Mouse (Mus musculus): ENCODE measurements around the gene Ano6. TPM values are rescaled to one million over a fixed set of nuclear protein-coding genes. Genes with fewer than 3 reads are reported as not detected.
A peak's percentile ranks its signal among the peaks of the same experiment; 100 is the strongest.

The Ano6 gene
- polyA plus RNA-seq, 1 experiment from 2014 or later: 23.9 TPM

DNA sequence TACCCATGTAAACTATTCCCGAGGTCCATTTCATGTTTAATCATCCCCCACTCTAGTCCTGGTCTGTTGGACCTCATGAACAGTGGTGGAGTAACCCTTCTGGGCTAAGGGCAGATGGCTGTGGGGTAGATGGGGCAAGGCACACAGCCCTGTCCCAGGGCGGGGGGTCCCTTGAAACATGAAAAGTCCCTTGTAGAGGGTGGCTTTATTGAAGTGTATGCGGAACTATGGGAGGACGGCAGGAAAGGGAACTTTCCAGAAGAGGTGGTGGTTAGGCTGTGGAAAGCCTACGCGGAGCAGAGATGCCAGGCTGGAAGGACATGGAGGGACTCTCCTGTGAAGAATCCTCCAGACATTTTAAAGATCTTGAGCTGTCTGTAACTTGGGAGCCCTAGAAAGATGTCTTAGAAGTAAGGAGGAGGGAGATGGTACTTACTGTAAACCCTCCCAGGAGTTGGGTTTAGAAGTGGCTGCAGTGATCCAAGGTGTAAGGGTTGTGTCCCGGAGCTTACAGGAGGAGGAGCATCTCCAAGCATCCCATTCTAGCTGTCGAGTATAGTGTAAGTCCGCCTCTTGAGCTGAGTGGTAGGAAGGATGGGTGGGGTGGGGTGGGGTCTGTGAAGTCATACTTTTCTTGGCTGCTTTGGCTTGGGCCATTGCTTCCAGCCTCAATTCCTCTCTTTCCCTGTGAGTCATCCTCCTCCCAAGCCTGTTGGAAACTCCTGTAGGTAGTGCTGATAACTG is 3.3 kb downstream of the Ano6 start:
- Histone ChIP-seq H3K4me1 (replicated peaks; ENCODE audit: control insufficient read depth, insufficient read depth, low read length) (peaks cover 7% of the 10 kb centered on the region; the same call in 1 of the 2 replicates), H3K27ac (ENCODE audit: low read depth, low read length) (no peak overlapping the region), H3K4me3 (ENCODE audit: low read depth, low read length) (no peak overlapping the region), H3K36me3 (ENCODE audit: control insufficient read depth, insufficient read depth) (0 out of 2 replicates have a peak, but pooled peaks cover 5% of the 10 kb centered on the region), H3K9me3 (ENCODE audit: control insufficient read depth) (no peaks in the 10 kb centered on the region), H3K4me2 (replicated peaks; ENCODE audit: low read depth) (peak overlapping the region; percentile 28; the same call in 1 of the 2 replicates), H3K9ac (ENCODE audit: low read depth, low read length) (no peak overlapping the region), H3K27me3 (replicated peaks; ENCODE audit: control insufficient read depth, insufficient read depth, low read length) (no peaks in the 10 kb centered on the region)
- no peak for ATAC-seq
- TF ChIP-seq CTCF (IDR thresholded peaks at IDR 0.05; ENCODE audit: low read depth): no peak
- WGBS: 72% methylated on average over 9 of the region's 9 CpGs

DNA sequence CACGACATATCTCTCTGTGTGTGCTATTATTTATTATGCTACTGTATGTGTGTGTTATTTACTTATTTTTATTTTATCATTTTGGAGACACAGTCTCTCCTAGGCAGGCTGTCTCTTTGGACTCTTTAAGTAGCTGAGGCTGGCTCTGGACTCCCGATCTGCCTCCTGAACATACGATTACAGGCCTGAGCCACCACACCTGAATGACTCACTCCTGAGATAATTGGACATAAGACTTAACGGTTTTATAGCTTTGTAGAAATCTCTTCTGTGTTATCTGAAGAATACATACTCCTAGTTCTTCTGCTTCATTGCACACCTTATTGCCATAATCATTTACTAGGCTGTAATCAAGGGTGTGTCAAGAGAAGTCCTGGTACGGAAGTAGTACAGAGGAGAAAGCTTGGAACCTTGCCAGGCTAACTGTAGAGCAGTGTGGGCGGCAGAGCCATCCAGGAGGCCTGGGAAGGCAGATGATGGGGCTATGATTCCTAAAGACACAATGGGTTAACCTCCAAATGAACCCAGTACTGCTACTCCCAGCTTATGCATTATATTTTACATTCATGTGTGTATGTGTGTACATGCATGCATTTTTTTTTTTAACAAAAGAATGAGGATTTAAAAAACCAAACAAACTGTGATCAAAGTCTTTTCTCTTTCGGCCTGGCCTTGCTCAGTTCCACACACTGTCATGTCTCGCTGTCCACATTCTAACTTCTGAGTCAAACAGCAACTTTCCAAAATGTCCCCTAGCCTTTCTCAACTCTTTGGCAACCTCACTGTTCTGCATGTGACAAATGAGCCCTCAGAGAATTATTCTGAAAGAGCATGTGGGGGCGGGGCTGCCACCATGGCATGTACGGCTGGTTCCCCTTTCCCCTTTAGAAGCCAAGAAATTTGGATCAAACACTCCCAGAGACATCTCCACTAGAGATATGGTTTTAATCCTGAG is 4.2 kb downstream of the Ano6 start:
- TF ChIP-seq CTCF (IDR thresholded peaks at IDR 0.05; ENCODE audit: low read depth): no peak
- Histone ChIP-seq H3K27me3 (replicated peaks; ENCODE audit: control insufficient read depth, insufficient read depth, low read length) (no peaks in the 10 kb centered on the region), H3K4me1 (replicated peaks; ENCODE audit: control insufficient read depth, insufficient read depth, low read length) (peaks cover 7% of the 10 kb centered on the region; the same call in 1 of the 2 replicates), H3K4me3 (ENCODE audit: low read depth, low read length) (no peak overlapping the region), H3K27ac (ENCODE audit: low read depth, low read length) (no peak overlapping the region), H3K9me3 (ENCODE audit: control insufficient read depth) (no peaks in the 10 kb centered on the region), H3K36me3 (ENCODE audit: control insufficient read depth, insufficient read depth) (0 out of 2 replicates have a peak, but pooled peaks cover 5% of the 10 kb centered on the region), H3K4me2 (replicated peaks; ENCODE audit: low read depth) (no peak overlapping the region), H3K9ac (ENCODE audit: low read depth, low read length) (no peak overlapping the region)
- 41% methylated on average over 10 of the region's 10 CpGs for whole genome bisulfite sequencing
- peak; percentile 91 for ATAC-seq

DNA sequence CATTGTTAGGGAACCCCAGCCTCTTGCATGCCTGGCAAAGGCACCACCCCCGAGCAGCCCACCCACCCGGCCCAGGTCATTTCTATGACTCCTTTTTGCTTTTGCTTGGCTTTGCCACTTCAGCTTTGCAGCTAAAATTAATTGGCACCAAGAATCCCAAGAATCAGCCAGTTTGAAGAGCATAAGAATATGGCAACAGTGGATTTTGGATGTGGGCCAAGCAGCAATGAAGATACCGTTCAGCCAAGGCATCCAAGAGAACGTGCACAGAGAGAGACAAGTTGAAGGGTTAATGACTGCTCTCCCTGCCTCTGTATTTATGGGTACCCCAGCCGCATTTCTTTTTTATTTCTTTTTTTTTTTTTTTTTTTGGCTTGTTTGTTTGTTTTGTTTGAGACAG is 5.4 kb downstream of the Ano6 start:
- Histone ChIP-seq H3K4me2 (replicated peaks; ENCODE audit: low read depth) (no peak overlapping the region), H3K4me1 (replicated peaks; ENCODE audit: control insufficient read depth, insufficient read depth, low read length) (peaks cover 7% of the 10 kb centered on the region; the same call in 1 of the 2 replicates), H3K4me3 (ENCODE audit: low read depth, low read length) (no peak overlapping the region), H3K36me3 (ENCODE audit: control insufficient read depth, insufficient read depth) (0 out of 2 replicates have a peak, but pooled peaks cover 6% of the 10 kb centered on the region), H3K27me3 (replicated peaks; ENCODE audit: control insufficient read depth, insufficient read depth, low read length) (no peaks in the 10 kb centered on the region), H3K9me3 (ENCODE audit: control insufficient read depth) (no peaks in the 10 kb centered on the region), H3K27ac (ENCODE audit: low read depth, low read length) (no peak overlapping the region), H3K9ac (ENCODE audit: low read depth, low read length) (no peak overlapping the region)
- 57% methylated on average over 5 of the region's 5 CpGs for WGBS
- TF ChIP-seq CTCF (IDR thresholded peaks at IDR 0.05; ENCODE audit: low read depth): no peak
- no peak for ATAC-seq

DNA sequence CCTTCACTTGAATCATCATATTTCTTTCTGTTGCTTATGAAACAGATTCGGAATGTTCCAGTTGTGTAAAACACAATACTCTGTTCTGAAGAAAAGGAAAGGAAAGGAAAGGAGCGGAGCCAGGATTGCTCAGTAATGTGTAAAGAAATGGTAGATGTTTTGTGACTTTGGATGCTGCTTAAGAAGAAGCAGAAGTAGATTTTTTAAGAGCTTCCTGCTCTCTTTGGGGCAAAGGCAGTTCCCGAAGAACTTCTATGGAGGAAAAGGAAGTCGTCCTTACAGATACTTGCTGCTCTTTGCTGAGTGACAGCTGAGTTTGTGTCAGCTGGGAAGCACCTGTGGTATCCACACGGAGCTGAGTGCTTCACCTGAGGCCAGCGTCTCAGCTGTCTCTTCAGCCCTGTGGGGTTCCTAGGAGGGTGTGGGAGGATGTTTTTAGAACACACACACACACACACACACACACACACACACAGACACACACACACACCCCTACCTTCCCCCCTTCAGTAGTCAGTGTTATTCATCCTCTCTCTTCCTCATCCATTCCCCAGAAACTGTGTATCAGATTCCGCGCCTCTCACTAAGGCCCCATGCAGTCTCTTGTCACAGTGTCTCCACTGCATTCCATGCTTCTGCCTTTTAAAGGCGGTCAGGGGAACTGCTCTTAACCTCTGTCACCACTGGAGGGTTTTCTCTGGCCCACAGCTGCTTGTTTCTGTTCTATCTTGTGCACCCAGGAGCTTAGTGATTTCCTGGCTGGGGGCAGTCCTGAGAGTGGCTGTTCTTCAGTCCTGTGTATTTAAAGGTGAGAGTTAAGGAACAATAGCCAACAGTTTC is 6.7 kb downstream of the Ano6 start:
- no peak; the same call in 1 of the 2 replicates for TF ChIP-seq CTCF (IDR thresholded peaks at IDR 0.05; ENCODE audit: low read depth)
- 0 out of 2 replicates have a peak, but pooled peaks cover 7% of the 10 kb centered on the region for H3K4me1 ChIP-seq (replicated peaks; ENCODE audit: control insufficient read depth, insufficient read depth, low read length)
- no peak overlapping the region for H3K9ac ChIP-seq (ENCODE audit: low read depth, low read length)
- H3K27ac ChIP-seq (ENCODE audit: low read depth, low read length): no peak overlapping the region
- H3K4me2 ChIP-seq (replicated peaks; ENCODE audit: low read depth): no peak overlapping the region
- no peak for ATAC-seq
- no peaks in the 10 kb centered on the region for H3K27me3 ChIP-seq (replicated peaks; ENCODE audit: control insufficient read depth, insufficient read depth, low read length)
- H3K36me3 ChIP-seq (ENCODE audit: control insufficient read depth, insufficient read depth): 0 out of 2 replicates have a peak, but pooled peaks cover 12% of the 10 kb centered on the region
- no peak overlapping the region for H3K4me3 ChIP-seq (ENCODE audit: low read depth, low read length)
- WGBS: 59% methylated on average over 9 of the region's 9 CpGs
- H3K9me3 ChIP-seq (ENCODE audit: control insufficient read depth): no peaks in the 10 kb centered on the region

- Histone ChIP-seq H3K4me1 (replicated peaks; ENCODE audit: control insufficient read depth, insufficient read depth, low read length) (peaks cover 16% of the 10 kb centered on the region; the same call in 1 of the 2 replicates), H3K9me3 (ENCODE audit: control insufficient read depth) (no peaks in the 10 kb centered on the region)
- whole genome bisulfite sequencing: 89% methylated on average over 7 of the region's 7 CpGs
These were observed 7.6 kb downstream of the Ano6 start for GRCm38 (mm10) chr15:95798266-95798665.

More at GRCm38 (mm10) chr15:95798266-95798665, 7.6 kb downstream of the Ano6 start:
- ATAC-seq: no peak
- Histone ChIP-seq H3K36me3 (ENCODE audit: control insufficient read depth, insufficient read depth) (0 out of 2 replicates have a peak, but pooled peaks cover 12% of the 10 kb centered on the region), H3K4me2 (replicated peaks; ENCODE audit: low read depth) (no peak overlapping the region), H3K27ac (ENCODE audit: low read depth, low read length) (no peak overlapping the region), H3K9ac (ENCODE audit: low read depth, low read length) (no peak overlapping the region), H3K4me3 (ENCODE audit: low read depth, low read length) (no peak overlapping the region), H3K27me3 (replicated peaks; ENCODE audit: control insufficient read depth, insufficient read depth, low read length) (no peaks in the 10 kb centered on the region)
- no peak for TF ChIP-seq CTCF (IDR thresholded peaks at IDR 0.05; ENCODE audit: low read depth)

Data from intestine, postnatal 0 days (tissue).